Mouse (Mus musculus) liver, embryonic 16.5 days (tissue): ENCODE results near the gene Cntf. TPM values are rescaled to one million over a fixed set of nuclear protein-coding genes. Genes with fewer than 3 reads are reported as not detected.

Experiments
- ATAC-seq: fragments of 200-750 bp; cut with Nextera tagmentation; 2 replicates; pipeline ENCODE4 v1.8.0; 2017; ENCODE audit warnings: low read depth, mild to moderate bottlenecking, moderate number of reproducible peaks, moderate library complexity
- H3K27ac ChIP-seq: fragments of 300-500 bp; sonication (generic); 2 replicates; pipeline ENCODE4 v1.5.1; 2014; ENCODE audit warnings: mild to moderate bottlenecking, low read length
- H3K27me3 ChIP-seq: fragments of 300-500 bp; sonication (generic); 2 replicates; pipeline ENCODE4 v1.6.1; 2014; ENCODE audit warnings: low read depth, low read length, mixed read lengths; ENCODE audit not compliant: control insufficient read depth, insufficient read depth
- H3K36me3 ChIP-seq: fragments of 300-500 bp; sonication (generic); 2 replicates; pipeline ENCODE4 v1.6.1; 2014; ENCODE audit warnings: mild to moderate bottlenecking; ENCODE audit not compliant: control insufficient read depth, insufficient read depth
- H3K4me1 ChIP-seq: fragments of 300-500 bp; sonication (generic); 2 replicates; pipeline ENCODE4 v1.6.1; 2014; ENCODE audit warnings: low read depth, low read length, mixed read lengths; ENCODE audit not compliant: control insufficient read depth
- H3K4me2 ChIP-seq: fragments of 300-500 bp; sonication (generic); 2 replicates; pipeline ENCODE4 v1.6.1; 2014; ENCODE audit warnings: low read depth, low read length, mixed read lengths
- H3K4me3 ChIP-seq: fragments of 300-500 bp; sonication (generic); 2 replicates; pipeline ENCODE4 v1.5.1; 2014; ENCODE audit warnings: low read depth, mild to moderate bottlenecking, low read length
- H3K9ac ChIP-seq: fragments of 300-500 bp; sonication (generic); 2 replicates; pipeline ENCODE4 v1.6.1; 2014; ENCODE audit warnings: low read depth, low read length
- H3K9me3 ChIP-seq: fragments of 300-500 bp; sonication (generic); replicated peaks from 2 replicates; pipeline ENCODE4 v1.6.1; 2016; ENCODE audit warnings: low read length; ENCODE audit not compliant: control insufficient read depth
- WGBS: fragments of 180-500 bp; shearing (Covaris S2); extraction: QIAGEN DNeasy Blood & Tissue Kit; methylation state at CpG from one replicate; pipeline ENCODE4 v1.1.7; 2014; ENCODE audit not compliant: insufficient replicate concordance; 5-methylcytosine and 5-hydroxymethylcytosine counted together
- polyA plus RNA-seq: library from polyadenylated mRNA; unstranded; fragments of >200 nt; fragmentation: Nextera tagmentation; extraction: Ambion mirVana; gene quantifications from 2 replicates; pipeline ENCODE4 v1.2.1, GENCODE M21; 2015

Cntf gene
- 0.63 and 0.66 TPM in 2 replicates for polyA plus RNA-seq

DNA sequence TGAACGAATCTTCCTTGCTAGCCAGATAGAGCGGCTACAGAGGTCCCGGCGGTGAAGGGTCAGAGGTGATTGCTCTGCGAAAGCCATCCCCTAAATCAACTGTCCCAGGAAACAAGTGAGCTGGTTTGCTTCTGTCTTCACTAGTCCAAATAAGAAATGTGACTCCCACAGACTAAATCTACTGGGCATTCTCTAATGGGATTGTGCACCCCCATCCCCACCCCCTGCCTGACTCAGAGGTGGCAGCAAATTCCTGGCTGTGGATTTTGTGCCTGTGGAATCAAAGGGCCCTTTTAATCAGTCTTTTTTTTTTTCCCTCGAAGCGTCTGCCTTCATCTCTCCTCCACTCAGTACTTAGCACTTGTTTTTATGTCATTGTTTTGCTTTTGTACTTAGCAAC lies at the start of gene Cntf:
Cntf (minus strand) TSS at position 325 of the 400 bp plus-strand sequence.
- no peak within 1 kb of the TSS for H3K27ac ChIP-seq
- ATAC-seq = no peak
- H3K4me2 ChIP-seq = no peak within 1 kb of the TSS
- H3K36me3 ChIP-seq = peaks cover 27% of the 10 kb centered on the region
- H3K9me3 ChIP-seq = no peaks in the 10 kb centered on the region
- H3K27me3 ChIP-seq = no peaks in the 10 kb centered on the region
- 81% methylated on average over 7 of the region's 7 CpGs for WGBS
- no peaks in the 10 kb centered on the region for H3K4me1 ChIP-seq
- no peak within 1 kb of the TSS for H3K4me3 ChIP-seq
- H3K9ac ChIP-seq = no peak within 1 kb of the TSS

DNA sequence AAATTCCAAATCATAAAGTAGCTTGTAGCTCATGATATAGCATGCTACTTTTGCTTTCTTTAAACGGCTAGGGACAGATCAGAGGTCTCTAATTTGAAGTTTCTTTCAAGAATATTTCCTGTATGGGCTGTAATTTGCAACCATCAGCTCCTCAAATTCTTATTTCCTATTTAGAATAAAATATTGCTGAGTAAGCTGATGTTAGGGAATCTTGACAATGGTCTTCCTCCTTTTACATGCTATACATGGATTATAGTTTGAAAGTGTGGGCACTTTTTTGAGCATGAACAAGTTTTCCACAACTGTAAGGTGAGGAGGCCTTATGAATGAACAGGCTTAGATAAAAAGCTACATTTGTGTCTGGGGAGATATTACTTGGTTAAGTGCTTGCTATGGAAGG lies 48.5 kb upstream of the Cntf start:
- no peak overlapping the region for H3K27ac ChIP-seq
- WGBS = 59% methylated on average over 1 of the region's 1 CpGs

DNA sequence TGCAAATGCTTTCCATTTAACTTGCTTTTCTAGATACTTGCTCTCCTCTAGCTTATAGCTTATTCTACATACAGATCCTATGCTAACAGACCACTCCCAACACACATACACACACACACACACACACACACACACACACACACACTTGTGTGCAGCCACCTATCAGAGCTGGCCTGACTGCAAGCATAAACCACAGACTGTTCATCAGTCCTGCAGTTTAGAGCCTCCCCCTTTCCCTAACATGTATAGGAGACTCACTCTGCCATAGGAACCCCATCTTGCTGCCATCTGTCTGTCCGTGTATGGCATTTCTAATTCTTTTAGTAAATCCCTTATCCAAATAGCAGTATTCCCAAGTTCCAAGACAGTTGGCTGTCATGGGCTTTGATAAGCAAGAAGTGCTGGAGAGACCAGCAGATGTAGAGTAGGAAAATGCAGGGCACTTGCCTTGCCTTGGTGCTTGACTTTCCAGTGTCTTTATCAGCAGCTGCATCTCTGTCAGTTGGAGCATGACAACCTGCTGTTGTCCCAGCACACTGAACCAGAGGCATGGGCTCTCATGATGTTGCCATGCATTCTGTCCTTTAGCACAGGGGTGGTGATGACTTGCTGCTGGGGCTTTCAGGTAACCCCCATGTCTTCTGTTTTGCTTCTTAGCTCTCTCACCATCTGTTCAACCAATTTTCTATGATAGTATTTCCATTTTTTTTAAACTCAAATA lies 47.4 kb upstream of the Cntf start:
- no peak overlapping the region for H3K4me2 ChIP-seq
- H3K9me3 ChIP-seq = no peaks in the 10 kb centered on the region
- H3K27ac ChIP-seq = no peak overlapping the region
- no peaks in the 10 kb centered on the region for H3K4me1 ChIP-seq
- ATAC-seq = no peak
- 29% methylated on average over 1 of the region's 1 CpGs for WGBS
- no peak overlapping the region for H3K9ac ChIP-seq
- no peaks in the 10 kb centered on the region for H3K36me3 ChIP-seq
- H3K4me3 ChIP-seq = no peak overlapping the region
- H3K27me3 ChIP-seq = no peaks in the 10 kb centered on the region

More for the DNA sequence above, 48.5 kb upstream of the Cntf start:
- H3K27me3 ChIP-seq = no peaks in the 10 kb centered on the region
- no peaks in the 10 kb centered on the region for H3K4me1 ChIP-seq
- H3K4me2 ChIP-seq = no peak overlapping the region
- no peaks in the 10 kb centered on the region for H3K36me3 ChIP-seq
- H3K9me3 ChIP-seq = no peaks in the 10 kb centered on the region
- H3K4me3 ChIP-seq = no peak overlapping the region
- no peak for ATAC-seq
- no peak overlapping the region for H3K9ac ChIP-seq

DNA sequence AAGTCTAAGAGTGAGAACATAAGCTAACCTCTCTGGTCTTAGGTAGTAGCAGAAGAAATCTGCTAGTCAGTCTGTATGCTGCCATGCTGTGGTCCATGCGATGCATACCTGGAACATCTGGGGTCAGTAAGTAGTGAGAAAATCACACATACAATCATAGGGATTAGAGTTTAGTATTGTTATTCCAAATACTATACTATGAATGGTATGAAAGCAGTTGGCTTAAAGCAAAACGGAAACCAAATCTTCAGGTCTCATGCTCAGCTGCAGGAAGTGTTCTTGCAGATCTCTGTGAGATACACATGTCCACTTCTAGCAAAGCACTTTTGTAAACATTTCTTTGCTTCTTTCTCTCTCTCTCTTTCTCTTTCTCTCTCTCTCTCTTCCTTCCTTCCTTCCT lies 40.8 kb upstream of the Cntf start:
- no peak overlapping the region for H3K27ac ChIP-seq
- no peaks in the 10 kb centered on the region for H3K27me3 ChIP-seq
- H3K4me3 ChIP-seq = no peak overlapping the region
- no peaks in the 10 kb centered on the region for H3K4me1 ChIP-seq
- ATAC-seq = no peak
- no peaks in the 10 kb centered on the region for H3K9me3 ChIP-seq
- no peak overlapping the region for H3K4me2 ChIP-seq
- no peaks in the 10 kb centered on the region for H3K36me3 ChIP-seq
- WGBS = 48% methylated on average over 2 of the region's 2 CpGs
- H3K9ac ChIP-seq = no peak overlapping the region

DNA sequence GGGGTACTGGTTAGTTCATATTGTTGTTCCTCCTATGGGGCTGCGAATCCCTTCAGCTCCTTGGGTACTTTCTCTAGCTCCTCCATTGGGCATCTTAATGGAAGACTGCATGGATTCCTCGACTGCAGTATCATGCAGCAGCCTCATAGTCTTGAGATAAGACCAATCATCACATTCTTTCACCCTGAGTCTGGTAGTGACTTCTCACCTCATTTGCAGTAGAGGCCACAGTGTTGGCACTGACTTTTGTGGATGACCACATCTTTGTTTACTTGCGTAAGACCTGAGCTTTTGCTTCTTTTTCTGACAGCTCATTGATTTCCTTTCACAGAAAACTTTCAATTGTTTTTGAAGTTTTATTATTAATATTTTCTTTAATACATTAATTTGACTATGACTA lies 40.3 kb upstream of the Cntf start:
- Histone ChIP-seq H3K4me1 (no peaks in the 10 kb centered on the region), H3K27ac (no peak overlapping the region), H3K27me3 (no peaks in the 10 kb centered on the region), H3K9me3 (no peaks in the 10 kb centered on the region), H3K9ac (no peak overlapping the region), H3K36me3 (no peaks in the 10 kb centered on the region), H3K4me3 (no peak overlapping the region), H3K4me2 (no peak overlapping the region)
- 54% methylated on average over 3 of the region's 3 CpGs for WGBS
- no peak for ATAC-seq

DNA sequence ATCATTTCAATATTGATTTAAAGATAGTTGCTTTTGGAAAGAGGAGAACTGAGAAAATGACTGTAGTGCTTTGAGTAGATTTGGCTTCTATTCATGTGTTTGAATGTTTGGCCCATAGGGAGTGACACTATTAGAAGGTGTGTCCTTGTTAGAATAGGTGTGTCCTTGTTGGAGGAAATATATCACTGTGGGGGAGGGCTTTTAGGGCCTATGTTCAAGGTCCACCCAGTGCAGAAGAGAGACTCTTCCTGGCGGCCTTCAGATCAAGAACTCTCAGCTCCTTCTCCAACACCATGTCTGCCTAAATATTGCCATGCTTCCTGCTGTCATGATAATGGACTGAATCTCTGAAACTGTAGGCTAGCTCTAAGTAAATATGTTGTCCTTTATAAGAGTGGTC lies 38.8 kb upstream of the Cntf start:
- no peak for ATAC-seq
- Histone ChIP-seq H3K9me3 (no peaks in the 10 kb centered on the region), H3K36me3 (no peaks in the 10 kb centered on the region)

DNA sequence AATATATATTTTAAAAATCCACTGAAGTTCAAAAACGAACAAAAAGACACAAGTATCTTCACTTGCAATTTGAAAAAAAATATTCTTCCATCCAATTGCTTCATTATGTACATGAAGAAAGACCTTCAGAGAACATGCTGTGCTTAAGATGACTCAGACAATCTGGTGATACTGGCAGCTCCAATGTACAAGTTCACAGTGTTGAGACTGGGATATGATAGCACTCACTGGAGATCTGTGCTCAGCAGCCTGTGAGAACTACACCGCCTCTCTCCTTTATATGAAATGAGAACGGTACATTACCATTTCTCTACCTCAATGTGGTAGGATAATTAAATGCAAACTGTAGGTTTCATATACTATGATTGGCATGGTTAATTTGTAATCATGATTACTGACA lies 37.4 kb upstream of the Cntf start:
- H3K9me3 ChIP-seq = no peaks in the 10 kb centered on the region

More for the DNA sequence above, 38.8 kb upstream of the Cntf start:
- Histone ChIP-seq H3K4me2 (no peak overlapping the region), H3K9ac (no peak overlapping the region), H3K4me3 (no peak overlapping the region), H3K4me1 (no peaks in the 10 kb centered on the region), H3K27me3 (no peaks in the 10 kb centered on the region), H3K27ac (no peak overlapping the region)
- 50% methylated on average over 1 of the region's 1 CpGs for WGBS

DNA sequence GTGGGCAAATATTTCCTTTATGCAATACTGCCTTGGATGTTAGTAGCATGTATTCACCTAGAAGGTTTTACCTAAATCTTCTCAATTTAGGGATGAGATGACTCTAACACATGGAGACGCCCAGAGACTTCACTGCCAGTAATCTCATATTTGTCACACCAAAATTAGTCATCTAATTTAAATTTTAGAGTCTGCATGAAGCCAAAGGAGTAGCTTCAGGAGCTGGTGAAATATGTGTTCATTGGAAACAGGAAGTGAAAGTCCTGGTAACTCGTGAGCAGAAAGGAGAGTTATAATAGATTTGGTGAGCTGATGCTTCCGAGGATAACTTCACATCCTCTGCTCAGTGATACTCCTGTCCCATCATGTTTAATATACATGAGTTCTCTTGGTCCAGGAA lies 35.6 kb upstream of the Cntf start:
- Histone ChIP-seq H3K4me2 (no peak overlapping the region), H3K9ac (no peak overlapping the region), H3K36me3 (no peaks in the 10 kb centered on the region), H3K27ac (no peak overlapping the region), H3K9me3 (no peaks in the 10 kb centered on the region), H3K4me1 (no peaks in the 10 kb centered on the region), H3K4me3 (no peak overlapping the region), H3K27me3 (no peaks in the 10 kb centered on the region)
- no peak for ATAC-seq
- WGBS = 39% methylated on average over 3 of the region's 3 CpGs

More for the DNA sequence above, 37.4 kb upstream of the Cntf start:
- no peak for ATAC-seq
- no peaks in the 10 kb centered on the region for H3K36me3 ChIP-seq
- H3K4me1 ChIP-seq = no peaks in the 10 kb centered on the region
- no peak overlapping the region for H3K27ac ChIP-seq
- no peak overlapping the region for H3K4me3 ChIP-seq
- no peak overlapping the region for H3K9ac ChIP-seq
- WGBS = 61% methylated on average over 3 of the region's 3 CpGs
- no peaks in the 10 kb centered on the region for H3K27me3 ChIP-seq
- H3K4me2 ChIP-seq = no peak overlapping the region

DNA sequence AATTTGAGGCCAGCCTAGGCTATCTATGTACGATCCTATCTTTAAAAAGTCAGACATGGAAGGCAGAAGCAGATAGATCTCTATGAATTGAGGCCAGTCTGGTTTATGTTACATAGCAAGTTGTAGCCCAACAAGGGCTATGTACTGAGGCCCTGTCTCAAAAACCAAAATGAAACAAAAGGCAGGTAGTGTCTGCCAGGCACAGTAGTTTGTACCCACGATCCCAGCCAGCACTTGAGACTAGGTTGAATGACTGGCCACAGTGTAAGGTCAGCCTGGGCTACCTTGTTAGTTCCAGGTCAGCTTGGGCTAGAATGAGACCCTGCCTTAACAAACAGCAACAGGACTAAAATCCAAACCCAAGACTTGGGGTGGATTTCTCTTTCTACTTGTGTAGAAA lies 35.2 kb upstream of the Cntf start:
- WGBS = 51% methylated on average over 2 of the region's 2 CpGs

More for the DNA sequence above, 35.2 kb upstream of the Cntf start:
- Histone ChIP-seq H3K36me3 (no peaks in the 10 kb centered on the region), H3K4me2 (no peak overlapping the region), H3K27me3 (no peaks in the 10 kb centered on the region), H3K4me1 (no peaks in the 10 kb centered on the region), H3K27ac (no peak overlapping the region), H3K4me3 (no peak overlapping the region), H3K9ac (no peak overlapping the region), H3K9me3 (no peaks in the 10 kb centered on the region)
- ATAC-seq = no peak
